Mouse (Mus musculus) activated CD4-positive, CD25-positive, alpha-beta regulatory T cell, adult 4 months (primary cell): ENCODE measurements around the gene Cdc42se2. TPM values are rescaled to one million over a fixed set of nuclear protein-coding genes. Genes with fewer than 3 reads are reported as not detected.

Source experiments
- ATAC-seq: one replicate; pipeline ENCODE4 v1.8.0; 2017
- polyA plus RNA-seq, 2 experiments: library from polyadenylated mRNA; unstranded; fragments of 100-300 nt; shearing (Covaris generic); gene quantifications; one replicate each; pipeline ENCODE4 v1.2.1; 2017

Gene Cdc42se2
- polyA plus RNA-seq, 2 experiments from 2014 or later, result 286 to 321 TPM

- ATAC-seq, result no peak
These were observed 4.0 kb upstream of the Cdc42se2 start for GRCm38 (mm10) chr11:54791458-54791857.

- ATAC-seq, result peak; percentile 48
These were observed 502 bp downstream of the Cdc42se2 start for GRCm38 (mm10) chr11:54786858-54787487.

GRCm38 (mm10) chr11:54785566-54785965, 1.9 kb downstream of the Cdc42se2 start:
- no peak for ATAC-seq

- no peak for ATAC-seq
These were observed 3.0 kb downstream of the Cdc42se2 start for GRCm38 (mm10) chr11:54784436-54784835.

- ATAC-seq, result no peak
These were observed 5.2 kb downstream of the Cdc42se2 start for GRCm38 (mm10) chr11:54782253-54782652.

- no peak for ATAC-seq
These were observed 7.5 kb downstream of the Cdc42se2 start for GRCm38 (mm10) chr11:54779946-54780345.

- no peak for ATAC-seq
These were observed 9.2 kb downstream of the Cdc42se2 start for GRCm38 (mm10) chr11:54778131-54778844.

- ATAC-seq, result peak; percentile 15
These were observed 9.9 kb downstream of the Cdc42se2 start for GRCm38 (mm10) chr11:54777387-54778130.

- no peak for ATAC-seq
These were observed 10.6 kb downstream of the Cdc42se2 start for GRCm38 (mm10) chr11:54776735-54777333.

GRCm38 (mm10) chr11:54776367-54776701, 11.1 kb downstream of the Cdc42se2 start:
- no peak for ATAC-seq

- no peak for ATAC-seq
These were observed 11.7 kb downstream of the Cdc42se2 start for GRCm38 (mm10) chr11:54775628-54776366.

- peak; percentile 70 for ATAC-seq
These were observed 13.0 kb downstream of the Cdc42se2 start for GRCm38 (mm10) chr11:54774282-54775078.

- ATAC-seq, result no peak
These were observed 15.9 kb downstream of the Cdc42se2 start for GRCm38 (mm10) chr11:54771549-54771948.

GRCm38 (mm10) chr11:54769843-54770242, 17.6 kb downstream of the Cdc42se2 start:
- ATAC-seq, result no peak

- no peak for ATAC-seq
These were observed 19.3 kb downstream of the Cdc42se2 start for GRCm38 (mm10) chr11:54768116-54768690.

- peak; percentile 86 for ATAC-seq
These were observed 22.7 kb downstream of the Cdc42se2 start for GRCm38 (mm10) chr11:54764759-54765158.

GRCm38 (mm10) chr11:54764026-54764425, 23.4 kb downstream of the Cdc42se2 start:
- peak; percentile 84 for ATAC-seq

- no peak for ATAC-seq
These were observed 24.7 kb downstream of the Cdc42se2 start for GRCm38 (mm10) chr11:54762735-54763134.

- no peak for ATAC-seq
These were observed 29.5 kb downstream of the Cdc42se2 start for GRCm38 (mm10) chr11:54757993-54758392.

GRCm38 (mm10) chr11:54755148-54755664, 32.3 kb downstream of the Cdc42se2 start:
- ATAC-seq, result no peak
